Mouse (Mus musculus) right cerebral cortex, adult 18-20 months (tissue): ENCODE results near the gene AC140267.1.

Source experiments
- DNase-seq: peaks from one replicate; pipeline ENCODE4 v3.0.0; 2022; ENCODE audit warnings: mixed read lengths

AC140267.1 gene

GRCm38 (mm10) chr15:80266281-80266680, 30.6 kb downstream of the AC140267.1 start:
- peak; percentile 85 for DNase-seq

GRCm38 (mm10) chr15:80271858-80272396, 36.3 kb downstream of the AC140267.1 start:
- DNase-seq = no peak

GRCm38 (mm10) chr15:80277107-80277506, 41.5 kb downstream of the AC140267.1 start:
- DNase-seq = no peak

GRCm38 (mm10) chr15:80277625-80278024, 42.0 kb downstream of the AC140267.1 start:
- no peak for DNase-seq

- DNase-seq = peak; percentile 91
Observed at GRCm38 (mm10) chr15:80278121-80278759, 42.6 kb downstream of the AC140267.1 start.

- DNase-seq = no peak
Observed at GRCm38 (mm10) chr15:80279053-80279452, 43.4 kb downstream of the AC140267.1 start.

- DNase-seq = no peak
Observed at GRCm38 (mm10) chr15:80280646-80281045, 45.0 kb downstream of the AC140267.1 start.
